Mouse (Mus musculus) small intestine, adult 2 months (tissue): Measurements from ENCODE around the gene Bbs2.

Experiments
- CTCF ChIP-seq: fragments of 200-500 bp; IDR thresholded peaks from 2 replicates; pipeline ENCODE4 v1.5.1; 2012; ENCODE audit warnings: low read depth, mild to moderate bottlenecking, control low read depth, inconsistent platforms, low read length, moderate library complexity, mixed read lengths; ENCODE audit not compliant: insufficient replicate concordance, insufficient read length; ENCODE audit errors: extremely low read depth
- POLR2A ChIP-seq: fragments of 200-500 bp; IDR thresholded peaks from 2 replicates; pipeline ENCODE4 v1.6.1; 2012; ENCODE audit warnings: low read depth, mild to moderate bottlenecking, control low read depth, inconsistent platforms, low read length, moderate library complexity

DNA sequence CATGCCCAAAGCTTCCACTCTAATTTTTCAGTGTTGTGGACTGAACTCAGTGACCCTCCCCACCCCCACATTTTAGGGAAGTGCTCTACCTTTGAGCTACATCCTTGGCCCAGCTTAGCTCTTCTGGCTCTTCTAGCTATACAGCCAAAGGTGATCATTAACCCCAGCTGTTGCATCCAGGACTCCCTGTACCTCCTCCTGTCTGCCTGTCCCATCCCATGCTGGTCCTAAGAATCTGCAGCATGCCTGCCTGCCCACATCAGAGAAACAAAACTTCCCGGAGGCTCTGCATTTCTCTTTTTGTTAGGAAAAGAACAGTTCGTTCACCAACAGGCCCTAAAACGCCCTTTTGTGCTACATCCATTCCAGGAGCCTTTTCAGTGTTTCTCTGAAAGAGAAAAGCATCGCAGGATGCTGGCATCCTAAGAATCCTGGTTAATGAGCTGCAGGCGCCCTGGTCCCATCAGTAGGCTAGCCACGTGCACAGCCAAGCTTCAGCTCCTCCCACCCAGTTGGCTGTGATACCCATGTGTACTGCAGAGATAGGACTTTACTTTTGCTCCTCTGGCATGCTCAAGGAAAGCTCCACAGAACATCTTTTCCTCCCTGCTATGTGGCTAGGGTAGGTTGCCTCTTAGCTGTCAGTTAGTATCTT, 20.2 kb upstream of the Bbs2 start:
- TF ChIP-seq CTCF (no peak), POLR2A (no peak)
